Mouse (Mus musculus) ZHBTc4 (cell line): ENCODE measurements around the gene Ntn1.

Experiments used
- DNase-seq: peaks from one replicate; pipeline ENCODE4 v3.0.0-alpha.2; 2011; ENCODE audit warnings: low read depth, low spot score

Ntn1 gene

GRCm38 (mm10) chr11:68407266-68407926 lies 6.8 kb upstream of the Ntn1 start:
- DNase-seq = no peak

- peak; percentile 54 for DNase-seq
These were observed 5.0 kb upstream of the Ntn1 start for GRCm38 (mm10) chr11:68405576-68405975.

GRCm38 (mm10) chr11:68404185-68404584 lies 3.6 kb upstream of the Ntn1 start:
- peak; percentile 55 for DNase-seq

- peak; percentile 51 for DNase-seq
These were observed 805 bp upstream of the Ntn1 start for GRCm38 (mm10) chr11:68401428-68401827.

- DNase-seq = peak; percentile 79
These were observed 477 bp downstream of the Ntn1 start for GRCm38 (mm10) chr11:68400021-68400671.

GRCm38 (mm10) chr11:68399548-68400020 lies 1.0 kb downstream of the Ntn1 start:
- peak; percentile 65 for DNase-seq

- no peak for DNase-seq
These were observed 1.6 kb downstream of the Ntn1 start for GRCm38 (mm10) chr11:68398891-68399547.

- no peak for DNase-seq
These were observed 5.1 kb downstream of the Ntn1 start for GRCm38 (mm10) chr11:68395546-68395945.

GRCm38 (mm10) chr11:68394749-68395148 lies 5.9 kb downstream of the Ntn1 start:
- DNase-seq = peak; percentile 43

GRCm38 (mm10) chr11:68393897-68394490 lies 6.6 kb downstream of the Ntn1 start:
- peak; percentile 95 for DNase-seq

- peak; percentile 58 for DNase-seq
These were observed 10.0 kb downstream of the Ntn1 start for GRCm38 (mm10) chr11:68390381-68391287.

GRCm38 (mm10) chr11:68389621-68390020 lies 11.0 kb downstream of the Ntn1 start:
- peak; percentile 15 for DNase-seq

GRCm38 (mm10) chr11:68388655-68389015 lies 12.0 kb downstream of the Ntn1 start:
- DNase-seq = no peak

GRCm38 (mm10) chr11:68387971-68388654 lies 12.5 kb downstream of the Ntn1 start:
- DNase-seq = peak; percentile 65

GRCm38 (mm10) chr11:68387441-68387760 lies 13.2 kb downstream of the Ntn1 start:
- no peak for DNase-seq

- DNase-seq = peak; percentile 78
These were observed 13.8 kb downstream of the Ntn1 start for GRCm38 (mm10) chr11:68386589-68387440.

- DNase-seq = peak; percentile 55
These were observed 14.6 kb downstream of the Ntn1 start for GRCm38 (mm10) chr11:68385921-68386588.

- peak; percentile 83 for DNase-seq
These were observed 15.4 kb downstream of the Ntn1 start for GRCm38 (mm10) chr11:68385021-68385821.
